Mouse (Mus musculus) ES-Bruce4 (cell line): ENCODE data around the gene Cabp4. TPM values are rescaled to one million over a fixed set of nuclear protein-coding genes. Genes with fewer than 3 reads are reported as not detected.

Source experiments
- H3K27ac ChIP-seq: 2 replicates; pipeline ENCODE4 v1.5.1; 2012; ENCODE audit warnings: low read length, inconsistent platforms; ENCODE audit not compliant: insufficient read depth
- H3K27me3 ChIP-seq: 2 replicates; pipeline ENCODE4 v1.6.1; 2012; ENCODE audit warnings: mild to moderate bottlenecking, low read length, inconsistent platforms; ENCODE audit not compliant: control insufficient read depth, poor library complexity, insufficient read depth, severe bottlenecking
- H3K36me3 ChIP-seq: 2 replicates; pipeline ENCODE4 v1.6.1; 2012; ENCODE audit warnings: inconsistent platforms, mild to moderate bottlenecking, low read length, moderate library complexity; ENCODE audit not compliant: control insufficient read depth, poor library complexity, insufficient read depth, severe bottlenecking
- H3K4me1 ChIP-seq: one replicate; pipeline ENCODE4 v1.8.1; 2011; ENCODE audit warnings: low read length; ENCODE audit not compliant: control insufficient read depth, insufficient read depth
- H3K4me3 ChIP-seq: 2 replicates; pipeline ENCODE4 v1.5.1; 2011; ENCODE audit warnings: low read depth, mild to moderate bottlenecking, low read length
- H3K9ac ChIP-seq: 2 replicates; pipeline ENCODE4 v1.6.1; 2012; ENCODE audit warnings: low read depth, mild to moderate bottlenecking, inconsistent platforms; ENCODE audit not compliant: poor library complexity, severe bottlenecking
- H3K9me3 ChIP-seq: replicated peaks from 2 replicates; pipeline ENCODE4 v1.6.1; 2012; ENCODE audit warnings: mild to moderate bottlenecking, low read length, inconsistent platforms; ENCODE audit not compliant: control insufficient read depth, poor library complexity, insufficient read depth, severe bottlenecking
- CTCF ChIP-seq: IDR thresholded peaks from one replicate; pipeline ENCODE4 v1.8.1; 2011; ENCODE audit warnings: low read depth, low read length
- EP300 ChIP-seq: IDR thresholded peaks from 2 replicates; pipeline ENCODE4 v1.6.1; 2011; ENCODE audit warnings: low read depth, low read length; ENCODE audit not compliant: insufficient read depth
- POLR2A ChIP-seq: IDR thresholded peaks from one replicate; pipeline ENCODE4 v1.8.1; 2011; ENCODE audit warnings: low read length; ENCODE audit not compliant: insufficient read depth
- polyA plus RNA-seq: library from polyadenylated mRNA; stranded (reverse); fragments of >200 nt; gene quantifications from 2 replicates; pipeline ENCODE4 v1.2.4, GENCODE M21; 2011; ENCODE audit warnings: low read depth; ENCODE audit not compliant: missing spikeins, insufficient read depth, insufficient read length

Gene Cabp4
- polyA plus RNA-seq, 1 experiment, result not detected

GRCm38 (mm10) chr19:4096642-4097440 lies 47.0 kb downstream of the Cabp4 start, which contains the start of gene Cdk2ap2:
Gene Cdk2ap2 (plus strand): TSS chr19:4097182.
- Histone ChIP-seq H3K9me3 (no peaks in the 10 kb centered on the region), H3K36me3 (no peaks in the 10 kb centered on the region), H3K27me3 (no peaks in the 10 kb centered on the region), H3K4me1 (peaks cover 2% of the 10 kb centered on the region), H3K27ac (peak within 1 kb of the TSS; percentile 35; the same call in 1 of the 2 replicates), H3K4me3 (peak within 1 kb of the TSS; percentile 76), H3K9ac (peak within 1 kb of the TSS; percentile 48)
- TF ChIP-seq POLR2A, result no peak
- TF ChIP-seq EP300, result no peak
- no peak for TF ChIP-seq CTCF

- TF ChIP-seq EP300 (no peak), CTCF (no peak)
Measured at GRCm38 (mm10) chr19:4095802-4096201, 48.0 kb downstream of the Cabp4 start.

GRCm38 (mm10) chr19:4094774-4095303 lies 49.0 kb downstream of the Cabp4 start:
- Histone ChIP-seq H3K9ac (no peak overlapping the region), H3K27me3 (no peaks in the 10 kb centered on the region), H3K4me1 (peaks cover 2% of the 10 kb centered on the region), H3K27ac (no peak overlapping the region), H3K36me3 (no peaks in the 10 kb centered on the region), H3K9me3 (no peaks in the 10 kb centered on the region), H3K4me3 (no peak overlapping the region)
- TF ChIP-seq POLR2A (no peak), CTCF (no peak), EP300 (no peak)

More at GRCm38 (mm10) chr19:4095802-4096201, 48.0 kb downstream of the Cabp4 start:
- H3K4me1 ChIP-seq, result peaks cover 2% of the 10 kb centered on the region
- no peaks in the 10 kb centered on the region for H3K27me3 ChIP-seq
- no peak overlapping the region for H3K9ac ChIP-seq
- H3K27ac ChIP-seq, result no peak overlapping the region
- no peaks in the 10 kb centered on the region for H3K36me3 ChIP-seq
- no peaks in the 10 kb centered on the region for H3K9me3 ChIP-seq
- H3K4me3 ChIP-seq, result no peak overlapping the region

GRCm38 (mm10) chr19:4094348-4094747 lies 49.5 kb downstream of the Cabp4 start:
- Histone ChIP-seq H3K27me3 (no peaks in the 10 kb centered on the region), H3K4me3 (no peak overlapping the region), H3K4me1 (peaks cover 2% of the 10 kb centered on the region), H3K9me3 (no peaks in the 10 kb centered on the region), H3K9ac (no peak overlapping the region), H3K27ac (no peak overlapping the region), H3K36me3 (no peaks in the 10 kb centered on the region)
- TF ChIP-seq CTCF (no peak), EP300 (no peak), POLR2A (no peak)

- Histone ChIP-seq H3K27me3 (no peaks in the 10 kb centered on the region), H3K4me3 (no peak overlapping the region), H3K36me3 (no peaks in the 10 kb centered on the region), H3K9ac (no peak overlapping the region), H3K4me1 (peaks cover 2% of the 10 kb centered on the region), H3K27ac (no peak overlapping the region), H3K9me3 (no peaks in the 10 kb centered on the region)
- TF ChIP-seq POLR2A (no peak), EP300 (no peak), CTCF (no peak)
Measured at GRCm38 (mm10) chr19:4093772-4094171, 50.1 kb downstream of the Cabp4 start.

- no peaks in the 10 kb centered on the region for H3K36me3 ChIP-seq
- H3K9ac ChIP-seq, result no peak overlapping the region
- H3K9me3 ChIP-seq, result no peaks in the 10 kb centered on the region
- no peaks in the 10 kb centered on the region for H3K27me3 ChIP-seq
- no peak overlapping the region for H3K4me3 ChIP-seq
- H3K27ac ChIP-seq, result no peak overlapping the region
- H3K4me1 ChIP-seq, result no peaks in the 10 kb centered on the region
- TF ChIP-seq CTCF (no peak), POLR2A (no peak), EP300 (no peak)
Measured at GRCm38 (mm10) chr19:4092750-4093149, 51.1 kb downstream of the Cabp4 start.
